Mouse (Mus musculus) adrenal gland, adult (tissue): ENCODE measurements around the gene Fiz1.
A peak's percentile ranks its signal among the peaks of the same experiment; 100 is the strongest.
"Not testable (repeated sequence)": the region's sequence is repeated elsewhere in the genome, so short reads cannot be mapped to it uniquely, and the experiment has no call there.

Experiments used
- DNase-seq, 2 experiments: peaks; one replicate each; pipeline ENCODE4 v3.0.0; 2022 to 2023; ENCODE audit warnings: low spot score in 1 of 2; ENCODE audit not compliant: inconsistent age in 2 of 2

Fiz1 gene

DNA sequence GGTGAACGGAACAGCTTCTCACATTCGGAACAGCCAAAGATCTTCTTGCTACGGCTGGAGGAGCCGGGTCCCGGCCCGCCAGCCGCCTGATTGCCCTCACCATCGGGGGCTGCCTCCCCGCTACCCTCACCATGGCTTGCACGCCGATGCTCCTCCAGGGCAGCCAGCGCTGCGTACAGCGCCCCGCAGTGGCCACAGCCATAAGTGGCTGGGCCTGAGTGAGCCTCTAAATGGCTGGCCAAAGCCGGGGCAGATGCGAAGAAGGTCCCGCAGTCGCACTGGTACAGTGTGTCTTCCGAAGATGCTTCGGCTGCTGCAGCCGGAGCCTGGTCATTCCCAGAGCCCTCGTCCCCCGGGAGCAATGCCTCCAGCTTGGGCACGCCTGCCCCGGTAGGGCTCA, 6.3 kb downstream of the Fiz1 start:
- no peak for DNase-seq

DNA sequence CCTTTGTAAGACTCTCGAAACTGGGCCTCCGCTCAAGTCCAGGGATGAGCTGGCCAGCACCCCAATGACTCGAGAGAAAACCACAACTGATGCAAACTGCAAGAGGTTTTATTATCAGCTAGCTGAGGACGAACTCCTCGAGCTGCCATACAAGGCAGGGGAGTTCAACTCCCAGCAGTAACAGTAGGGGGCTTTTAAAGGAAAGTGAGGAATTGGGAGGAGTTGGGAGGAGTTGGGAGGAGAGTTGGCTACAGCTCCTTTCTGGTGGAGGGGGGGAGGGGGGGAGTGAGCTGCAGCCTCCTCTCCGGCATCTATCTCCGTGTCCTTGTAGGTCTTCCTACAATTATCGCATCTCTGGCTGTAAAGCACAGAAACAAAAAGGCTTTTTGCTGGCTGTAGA, 11.6 kb downstream of the Fiz1 start:
- DNase-seq: not testable (repeated sequence)

DNA sequence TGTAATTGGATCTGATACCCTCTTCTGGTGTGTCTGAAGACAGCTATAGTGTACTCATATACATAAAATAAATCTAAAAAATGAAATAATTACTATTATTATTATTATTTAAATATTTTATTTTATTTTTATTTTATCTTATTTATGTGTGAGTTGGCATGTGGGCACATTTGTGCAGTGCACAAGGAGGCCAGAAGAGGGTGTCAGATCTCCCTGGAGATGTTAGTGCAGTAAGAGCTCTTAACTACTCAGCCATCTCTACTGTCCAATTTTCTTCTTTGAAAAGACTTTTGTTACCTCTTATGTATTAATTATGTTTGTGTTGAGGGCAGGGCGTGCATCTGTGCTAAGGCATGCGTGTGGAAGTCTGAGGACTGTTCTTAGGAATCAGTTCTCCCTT, 14.6 kb downstream of the Fiz1 start:
- DNase-seq: peak in 1 of 2 experiments; percentile 56

DNA sequence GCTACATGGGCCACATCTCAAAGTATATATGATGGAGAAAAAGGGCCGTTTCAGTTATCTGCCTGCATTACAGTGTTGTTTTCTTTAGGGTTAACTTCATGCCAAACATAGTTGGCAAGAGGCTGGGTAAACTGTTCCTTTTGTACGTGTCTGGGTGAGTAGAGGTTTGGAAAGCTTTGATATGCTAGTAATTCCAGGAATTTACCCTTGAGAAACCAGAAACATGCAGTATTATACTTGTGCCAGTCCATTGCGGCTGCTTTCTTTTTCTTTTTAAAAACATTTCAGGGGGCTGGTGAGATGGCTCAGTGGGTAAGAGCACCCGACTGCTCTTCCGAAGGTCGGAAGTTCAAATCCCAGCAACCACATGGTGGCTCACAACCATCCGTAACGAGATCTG, 17.6 kb downstream of the Fiz1 start:
- DNase-seq: no peak

DNA sequence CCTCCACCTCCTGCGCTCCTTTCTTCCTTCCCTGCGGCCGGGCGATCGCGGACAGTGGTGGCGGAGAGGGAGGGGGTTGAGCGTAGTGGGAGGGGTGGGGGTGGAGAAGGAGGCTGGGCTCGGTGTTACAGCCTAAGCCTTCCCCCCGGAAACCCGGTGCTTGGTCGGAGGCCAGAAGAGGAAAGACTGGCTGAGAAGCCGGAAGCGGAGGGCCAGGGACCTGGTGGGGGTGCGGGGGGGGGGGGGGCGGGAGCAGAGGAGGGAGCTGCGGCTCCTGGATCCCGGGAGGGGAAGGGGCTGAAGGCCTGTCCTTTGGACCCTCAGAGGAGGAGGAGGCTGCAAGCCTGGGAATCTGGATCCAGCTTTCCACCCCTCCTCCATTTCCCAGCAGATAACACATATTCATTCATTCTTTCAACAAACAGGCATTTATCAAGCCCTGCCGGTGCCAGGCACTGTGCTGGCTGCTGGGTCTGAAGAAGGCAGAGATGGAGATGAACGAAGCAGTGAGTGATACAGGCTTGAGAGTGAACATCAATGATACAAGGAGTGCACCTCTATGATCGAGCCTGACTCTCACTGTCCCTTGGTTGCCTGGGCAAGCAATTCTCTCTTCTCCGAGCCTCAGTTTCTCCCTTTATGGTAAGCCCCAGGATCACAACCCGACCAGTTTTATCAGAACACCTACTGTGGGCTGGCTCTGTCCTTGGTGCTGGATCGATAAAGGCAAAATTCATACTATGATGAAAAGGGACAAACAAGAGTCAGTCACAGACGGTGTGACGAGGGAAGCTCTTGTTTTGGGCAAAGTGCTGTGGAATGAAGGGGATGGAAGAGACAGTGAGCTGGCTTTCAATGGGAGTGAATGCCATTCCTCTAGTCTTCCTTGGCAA, 18.2 kb downstream of the Fiz1 start, which contains the start of gene Zfp579:
TSS of gene Zfp579 (minus strand) at position 156 of the 893 bp plus-strand sequence.
- peak; percentile 93 to 97 for DNase-seq

DNA sequence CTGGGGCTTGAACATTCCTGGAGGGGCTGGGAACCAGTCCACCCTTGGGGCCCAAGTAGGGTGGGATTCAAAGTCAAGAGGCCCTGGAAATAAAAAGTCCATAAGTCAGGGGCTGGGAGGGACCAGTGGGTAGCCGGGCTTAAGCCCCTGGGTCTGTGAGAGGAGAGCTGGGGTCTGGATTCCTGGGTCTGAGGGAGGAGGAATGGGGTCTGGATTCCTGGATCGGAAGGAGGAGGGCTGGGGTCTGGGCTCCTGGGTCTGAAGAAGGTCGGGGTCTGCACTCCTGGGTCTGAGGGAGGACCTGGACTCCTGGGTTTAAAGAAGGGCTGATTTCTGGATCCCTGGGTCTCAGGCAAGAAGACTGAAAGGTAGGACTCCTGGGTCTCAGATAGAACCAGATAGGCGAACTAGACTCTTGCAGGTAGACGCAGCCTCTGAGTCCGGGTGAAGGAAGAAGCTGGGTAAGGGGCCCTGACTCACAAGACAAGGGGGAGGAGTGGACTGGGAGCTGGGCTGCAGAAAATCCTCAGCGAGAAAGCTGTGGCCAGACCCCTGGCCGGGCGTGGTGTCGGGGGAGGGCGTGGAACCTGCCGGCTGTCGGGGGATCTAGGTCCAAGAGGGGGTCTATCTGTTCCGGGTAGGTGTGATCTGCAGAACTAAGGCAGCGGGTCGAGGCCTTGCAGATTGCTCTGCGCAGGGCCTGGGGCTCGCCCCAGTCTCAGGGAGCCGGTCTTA, 19.1 kb downstream of the Fiz1 start:
- DNase-seq: no peak

DNA sequence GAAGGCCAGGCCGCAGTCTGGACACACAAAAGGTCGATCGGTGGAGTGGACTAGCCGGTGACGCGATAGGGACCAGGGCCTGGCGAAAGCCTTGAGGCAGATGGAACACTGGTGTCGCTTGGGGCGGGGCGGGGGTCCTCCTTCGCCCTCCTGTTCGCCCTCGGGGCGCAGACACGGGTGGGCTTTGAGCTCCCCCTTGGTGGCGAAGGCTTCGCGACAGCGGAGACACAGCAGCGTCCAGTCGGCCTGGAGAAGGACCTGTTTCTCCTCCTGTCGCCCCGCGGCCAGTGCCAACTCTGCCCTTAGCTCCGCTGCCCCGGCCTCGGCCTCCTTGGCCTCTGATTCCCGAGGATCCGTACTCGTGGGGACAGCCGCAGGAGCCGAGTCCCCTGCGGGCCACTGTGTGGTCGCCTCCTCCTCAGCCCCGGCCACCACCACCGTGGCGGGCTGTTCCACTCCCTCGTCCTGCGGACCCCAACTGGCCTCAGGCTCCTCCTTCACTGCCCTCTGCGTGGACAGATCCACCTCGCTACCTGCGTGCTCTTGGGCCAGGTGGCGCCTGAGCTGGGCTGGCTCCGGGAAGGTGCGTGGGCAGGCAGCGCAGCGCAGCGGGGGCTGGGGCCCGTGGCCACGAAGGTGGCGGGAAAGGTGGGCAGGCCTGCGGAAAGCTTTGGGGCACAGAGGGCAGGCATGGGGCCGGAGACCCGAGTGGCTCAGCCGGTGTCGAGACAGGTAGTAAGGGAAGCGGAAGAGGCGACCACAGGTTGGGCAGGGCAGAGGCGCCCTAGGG, 20.3 kb downstream of the Fiz1 start:
- DNase-seq: no peak

DNA sequence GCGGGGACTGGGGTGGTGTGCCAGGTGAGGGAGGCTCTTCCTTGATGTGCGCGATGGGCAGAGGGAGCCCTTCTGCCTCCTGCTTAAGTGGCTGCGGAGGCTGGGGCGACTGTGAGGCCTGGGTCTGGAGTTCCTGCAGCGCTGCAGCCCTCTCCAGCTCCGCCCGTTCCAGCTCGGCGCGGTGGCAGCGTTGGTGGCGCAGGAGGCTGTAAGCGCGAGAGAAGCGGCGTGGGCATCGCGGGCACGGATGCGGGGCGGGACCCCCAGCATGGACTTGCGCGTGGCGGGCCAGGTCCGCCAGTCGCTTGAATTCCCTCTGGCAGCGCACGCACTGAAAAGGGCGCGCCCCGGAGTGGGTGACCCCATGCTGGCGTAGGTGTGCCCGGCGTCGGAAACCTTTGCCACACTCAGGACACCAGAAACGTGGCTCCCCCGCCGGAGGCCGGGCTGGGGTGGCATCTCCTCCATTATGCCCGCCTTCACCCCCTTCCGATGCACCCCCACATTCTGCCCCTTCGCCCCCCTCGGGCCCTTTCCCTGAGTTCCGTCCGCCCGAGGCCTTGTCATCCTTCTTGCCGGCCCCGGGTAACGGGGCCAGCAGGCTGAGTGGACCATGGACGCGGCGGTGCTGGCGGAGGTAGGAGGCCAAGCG, 21.0 kb downstream of the Fiz1 start:
- DNase-seq: no peak

DNA sequence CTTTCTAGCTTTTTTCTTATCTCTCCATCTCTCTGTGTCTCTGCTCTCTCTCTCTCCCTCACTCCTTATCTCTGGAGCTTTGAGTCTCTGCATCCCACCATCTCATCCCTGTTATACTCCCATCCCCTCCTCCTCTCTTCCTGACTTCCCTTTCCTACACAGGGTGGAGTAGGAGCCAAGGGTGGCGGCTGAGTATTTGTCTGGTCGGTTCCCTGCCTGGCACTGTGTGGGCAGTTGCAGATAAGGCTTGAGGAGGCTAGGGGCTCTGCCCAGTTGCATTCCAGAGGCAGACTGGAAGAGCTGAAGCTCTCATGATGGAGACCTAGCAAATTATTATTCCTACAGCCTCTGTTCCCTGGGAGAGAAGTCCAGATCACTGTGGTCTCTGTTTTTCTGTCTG, 26.2 kb downstream of the Fiz1 start:
- no peak for DNase-seq

DNA sequence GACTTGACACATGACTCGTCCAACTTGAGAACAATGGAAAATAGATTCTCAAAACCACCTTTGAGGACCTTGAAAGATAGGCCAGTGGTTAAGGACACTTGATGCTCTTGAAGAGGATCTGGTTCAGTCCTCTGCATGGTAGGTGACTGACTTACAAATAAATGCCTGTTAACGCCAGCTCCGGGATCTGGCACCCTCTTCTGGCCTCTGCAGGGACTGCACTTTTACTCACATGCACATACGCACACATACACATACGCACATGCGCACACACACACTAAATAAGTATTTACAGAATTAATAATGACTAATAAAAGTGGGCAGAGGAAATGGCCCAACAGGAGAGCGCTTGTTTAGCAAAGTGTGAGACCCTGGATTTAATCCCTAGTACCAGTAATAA, 37.7 kb downstream of the Fiz1 start:
- no peak for DNase-seq

DNA sequence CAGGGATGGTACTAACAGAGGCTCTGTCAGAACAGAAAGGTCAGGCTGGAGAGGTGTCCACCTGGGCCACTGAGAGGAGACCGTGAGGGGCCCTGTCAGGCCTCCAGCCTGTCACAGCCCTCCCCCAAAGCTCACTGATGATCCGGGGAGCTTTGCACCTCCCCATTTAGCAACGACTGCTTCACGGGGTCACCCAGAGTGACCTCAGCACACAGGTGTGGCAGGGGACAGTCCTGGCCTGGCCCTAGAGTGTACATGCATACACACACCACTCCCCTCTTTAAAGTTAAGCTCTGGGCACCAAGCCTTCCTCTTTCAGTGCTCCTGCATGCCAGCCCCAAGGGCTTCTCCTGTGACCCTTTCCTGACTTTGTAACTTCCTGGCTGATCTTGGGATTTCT, 39.0 kb downstream of the Fiz1 start:
- no peak for DNase-seq

DNA sequence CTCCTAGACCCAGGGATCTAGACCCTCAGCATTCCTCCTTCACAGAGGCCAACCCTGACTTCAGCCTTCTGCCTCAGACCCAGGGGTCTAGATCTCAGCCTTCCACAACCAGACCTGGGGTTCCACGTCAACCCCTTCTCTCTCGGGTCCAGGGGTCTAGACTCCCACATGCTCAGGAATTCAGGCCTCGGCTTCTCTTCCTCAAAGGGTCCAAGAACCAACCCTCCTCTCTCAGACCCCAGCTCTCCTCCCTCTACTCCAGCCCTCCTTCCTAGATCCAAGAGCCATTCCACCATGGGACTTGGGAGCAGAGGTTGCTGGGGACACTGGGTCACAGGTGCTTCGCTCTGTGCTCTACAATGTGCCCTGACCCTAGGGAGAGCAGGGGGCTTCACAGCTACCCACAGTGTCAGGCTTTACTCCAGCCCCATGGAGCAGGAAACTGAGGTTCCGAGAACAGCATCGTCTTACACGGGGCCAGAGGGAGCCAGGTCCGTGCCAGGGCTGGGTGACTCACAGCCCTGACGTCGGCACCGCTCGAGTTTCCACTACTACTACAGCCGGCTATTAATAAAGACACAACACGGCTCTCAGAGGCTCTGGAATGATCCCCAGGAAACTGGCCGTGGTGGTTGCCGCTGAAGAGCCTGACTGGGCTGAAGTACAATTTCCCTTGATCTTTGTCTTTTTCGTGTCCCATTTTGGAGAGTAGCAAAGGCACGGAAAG, 42.0 kb downstream of the Fiz1 start:
- DNase-seq: peak; percentile 87 to 92

DNA sequence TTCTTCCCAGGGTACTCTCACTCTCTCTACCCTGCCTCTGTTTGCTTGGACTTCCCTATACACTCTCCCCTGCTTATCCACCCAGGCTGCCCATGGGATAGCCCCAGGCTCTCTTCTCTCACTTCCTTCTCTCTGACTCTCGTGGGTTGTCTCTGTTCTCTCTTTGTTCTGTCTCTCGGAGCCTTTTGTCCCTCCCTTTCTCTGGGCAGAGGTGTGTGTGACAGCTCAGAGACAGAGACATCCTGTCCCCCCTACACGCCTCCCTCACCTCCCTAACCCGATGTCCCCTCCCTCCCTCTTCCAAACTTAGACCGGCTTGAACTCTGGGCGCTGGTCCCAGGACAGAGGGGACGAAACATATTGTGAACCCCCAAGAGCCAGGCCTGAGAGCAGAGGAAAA, 42.8 kb downstream of the Fiz1 start:
- DNase-seq: no peak

DNA sequence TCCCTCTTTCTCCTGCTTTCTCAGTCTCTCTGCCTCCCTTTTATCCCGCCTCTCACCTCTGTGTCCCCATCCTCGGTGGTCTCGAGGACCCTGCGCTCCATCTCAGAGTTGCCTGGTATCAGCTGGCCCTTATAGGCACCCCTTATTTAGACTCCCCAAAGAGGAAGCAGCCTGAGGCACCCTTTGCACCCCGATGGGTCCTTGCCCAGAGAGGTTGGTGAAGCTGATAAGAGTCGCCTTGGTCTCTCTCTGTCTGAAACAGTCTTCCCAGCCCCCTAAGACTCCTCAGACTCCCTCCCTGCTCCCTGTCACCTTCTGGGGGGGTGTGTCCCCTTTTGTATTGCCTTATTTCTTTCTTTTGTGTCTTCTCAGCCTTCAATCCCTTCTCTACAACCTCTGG, 43.4 kb downstream of the Fiz1 start, which contains the start of gene Sbk3:
TSS of gene Sbk3 (minus strand) at position 101 of the 400 bp plus-strand sequence.
- DNase-seq: no peak

DNA sequence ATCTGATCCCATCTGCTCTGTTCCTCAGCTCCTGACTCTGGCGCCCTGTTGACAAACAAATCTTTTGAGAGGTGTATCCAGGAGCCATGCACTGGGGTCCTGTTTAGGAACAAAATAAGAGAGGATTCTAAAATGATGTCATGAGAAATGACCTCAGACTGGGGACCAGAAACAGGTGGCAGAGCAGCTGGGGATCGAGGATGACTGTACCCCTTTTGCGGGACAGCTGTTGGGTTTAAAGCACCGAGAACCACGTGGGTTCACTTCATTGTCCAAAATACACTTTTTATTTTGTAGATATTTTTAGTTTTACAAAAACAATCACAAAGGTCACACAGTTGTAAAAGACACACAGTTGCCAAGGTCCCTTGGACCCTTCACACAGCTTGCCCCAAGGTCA, 49.5 kb downstream of the Fiz1 start:
- no peak for DNase-seq

DNA sequence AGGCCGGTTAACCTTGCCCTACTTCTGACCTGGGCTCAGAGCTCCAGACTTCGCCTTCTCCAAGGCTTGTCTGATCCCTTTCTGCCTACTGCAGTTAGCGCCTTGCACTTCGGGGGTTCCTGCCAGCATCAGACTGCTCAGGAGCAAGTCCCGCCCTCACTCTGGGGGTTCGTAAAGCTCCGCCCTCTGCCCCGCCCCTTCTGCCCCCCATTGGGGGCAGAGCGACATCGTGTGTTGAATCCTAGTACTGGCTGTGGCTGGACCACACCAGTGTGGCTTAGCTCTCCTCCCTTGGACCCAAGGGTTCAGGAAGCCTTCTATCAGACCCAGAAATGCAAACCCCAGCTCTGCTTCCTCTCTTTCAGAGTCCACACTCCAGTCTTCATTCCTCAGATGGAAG, 50.2 kb downstream of the Fiz1 start, which contains the start of gene Sbk2:
TSS of gene Sbk2 (minus strand) at position 135 of the 400 bp plus-strand sequence.
- peak; percentile 88 to 95 for DNase-seq

DNA sequence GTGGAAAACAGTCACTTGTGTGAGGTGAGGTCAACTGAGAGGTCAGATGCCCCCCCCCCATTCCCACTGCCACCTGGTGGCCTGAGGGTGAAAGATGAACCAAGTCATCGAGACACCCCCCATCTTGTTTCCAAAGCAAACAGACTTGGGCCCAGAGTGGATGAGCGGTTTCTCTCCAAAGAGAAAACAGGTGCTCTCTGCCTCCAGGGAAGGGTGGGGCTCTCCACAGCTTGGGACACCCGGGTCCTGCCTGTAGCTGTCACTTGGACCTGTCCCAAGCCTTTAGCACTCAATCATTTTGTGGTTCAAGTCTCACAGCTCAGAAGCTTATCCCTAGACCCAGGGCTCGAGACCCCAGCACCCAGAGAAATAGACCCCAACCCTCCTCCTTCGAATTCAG, 51.0 kb downstream of the Fiz1 start:
- no peak for DNase-seq

DNA sequence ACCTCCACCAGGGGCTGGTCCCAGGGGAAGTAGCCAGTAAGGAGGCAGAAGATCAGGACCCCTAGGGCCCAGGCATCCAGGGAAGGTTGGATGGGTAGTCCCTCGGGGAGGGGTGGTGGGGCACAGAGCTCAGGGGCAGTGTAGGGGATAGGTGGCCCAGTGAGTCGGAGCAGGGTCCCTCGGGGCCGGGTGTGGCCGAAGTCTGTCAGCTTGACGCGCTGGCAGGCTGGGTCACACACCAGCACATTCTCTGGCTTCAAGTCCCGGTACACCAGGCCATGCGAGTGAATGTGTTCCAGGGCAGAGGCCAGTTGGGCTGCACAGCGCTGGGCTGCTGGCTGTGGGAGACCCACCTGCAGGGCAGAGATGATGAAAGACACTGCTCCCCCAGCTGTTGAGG, 57.1 kb downstream of the Fiz1 start:
- no peak for DNase-seq
